In genomic region chr12:78138467-78138866, GRCm38 (mm10) we compare ENCODE assay signal across 28 mouse cellular contexts. TPM values are rescaled to one million over a fixed set of nuclear protein-coding genes. Genes with fewer than 3 reads are reported as not detected.
"Had no signal": no experiment of that assay in that cellular context is flagged by ENCODE, and none has a peak within 500 bp of the region (broad histone marks: within the 10 kb centered on the region; RNA-seq: fewer than 3 reads in every experiment).

No protein-coding gene starts in this region.

- H3K4me3 ChIP-seq: limb, embryonic 12.5 days; limb, embryonic 15.5 days; megakaryocyte, embryonic 14.5 days; midbrain, embryonic 10.5 days had no signal

- H3K4me2 ChIP-seq: limb, embryonic 12.5 days; limb, embryonic 15.5 days; liver, embryonic 11.5 days; lung, embryonic 14.5 days had no signal

- H3K4me1 ChIP-seq: limb, embryonic 15.5 days; megakaryocyte, embryonic 14.5 days; midbrain, embryonic 10.5 days had no signal

- H3K36me3 ChIP-seq: limb, embryonic 12.5 days; limb, embryonic 15.5 days; midbrain, embryonic 10.5 days had no signal

- H3K27ac ChIP-seq: kidney, postnatal 0 days; limb, embryonic 12.5 days; limb, embryonic 15.5 days; liver, embryonic 14.5 days; midbrain, embryonic 10.5 days had no signal

- H3K9me3 ChIP-seq: limb, embryonic 12.5 days; limb, embryonic 15.5 days; megakaryocyte, embryonic 14.5 days; midbrain, embryonic 10.5 days had no signal

- ATAC-seq: intestine, postnatal 0 days; liver, postnatal 0 days; lung, postnatal 0 days had no signal

- H3K27me3 ChIP-seq: limb, embryonic 12.5 days; limb, embryonic 15.5 days; megakaryocyte, embryonic 14.5 days had no signal

- H3K9ac ChIP-seq: limb, embryonic 12.5 days; limb, embryonic 15.5 days; liver, embryonic 14.5 days; liver, postnatal 0 days; lung, embryonic 14.5 days had no signal

- DNase-seq: kidney, adult 2 months; kidney, postnatal 25 days; left cerebral cortex, postnatal 4 days; liver, postnatal 0 days; lung, embryonic 14.5 days; midbrain, embryonic 14.5 days; thymus, adult 18-20 months; thymus, postnatal 36 days had no signal

RNA-seq across cellular contexts. Expression of gene Gm6657, which starts 55.6 kb away (rescaled TPM):
- total RNA-seq: left cerebral cortex, adult 8-10 months; left cerebral cortex, postnatal 14 days; left cerebral cortex, postnatal 4 days; midbrain, postnatal 0 days had no signal
- polyA plus RNA-seq: intestine, postnatal 0 days; kidney, adult 2 months; kidney, embryonic 14.5 days; kidney, postnatal 0 days; large intestine, adult 2 months; limb, embryonic 12.5 days; limb, embryonic 15.5 days; liver, embryonic 11.5 days; liver, embryonic 14.5 days; liver, postnatal 0 days; lung, embryonic 14.5 days; lung, postnatal 0 days; midbrain, embryonic 10.5 days; midbrain, embryonic 14.5 days; midbrain, postnatal 0 days; neural tube, embryonic 11.5 days; neural tube, embryonic 14.5 days; small intestine, adult 2 months; spleen, adult 2 months; stomach, embryonic 16.5 days; urinary bladder, adult 2 months had no signal
